Mouse (Mus musculus): Measurements from ENCODE around the gene Dlx3.

DNA sequence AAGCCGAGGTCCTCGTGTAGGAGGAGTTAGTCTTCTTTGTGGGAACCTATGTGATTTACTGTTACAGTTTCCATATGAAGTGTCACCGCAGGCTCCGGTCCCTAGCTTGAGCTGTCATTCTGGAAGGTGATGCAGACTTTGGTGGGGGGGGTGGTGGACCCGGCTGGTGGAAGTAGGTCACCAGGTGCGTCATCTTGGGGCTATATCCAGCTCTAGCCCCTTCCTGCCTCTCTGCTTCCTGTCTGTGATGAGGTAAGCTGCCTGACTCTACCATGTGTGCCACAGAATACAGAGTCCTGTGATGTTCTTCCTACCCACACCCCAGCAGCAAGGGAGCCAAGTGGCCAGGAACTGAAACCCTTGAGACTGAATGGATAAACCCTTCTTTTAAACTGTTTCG, 37.0 kb upstream of the Dlx3 start:
- TF ChIP-seq POLR2A (IDR thresholded peaks at IDR 0.05; ENCODE audit: low read depth, low read length) (no peak), CTCF (IDR thresholded peaks at IDR 0.05; ENCODE audit: extremely low read depth, insufficient read depth, insufficient read length, insufficient replicate concordance) (no peak)
